Mouse (Mus musculus): ENCODE data around the gene Gnl1. TPM values are rescaled to one million over a fixed set of nuclear protein-coding genes. Genes with fewer than 3 reads are reported as not detected.
"Not testable (repeated sequence)": the region's sequence is repeated elsewhere in the genome, so short reads cannot be mapped to it uniquely, and the experiment has no call there.

Gnl1 gene
- polyA plus RNA-seq (2015; fragmentation: Nextera tagmentation; extraction: Ambion mirVana) = 37.5 and 39.9 TPM in 2 replicates

DNA sequence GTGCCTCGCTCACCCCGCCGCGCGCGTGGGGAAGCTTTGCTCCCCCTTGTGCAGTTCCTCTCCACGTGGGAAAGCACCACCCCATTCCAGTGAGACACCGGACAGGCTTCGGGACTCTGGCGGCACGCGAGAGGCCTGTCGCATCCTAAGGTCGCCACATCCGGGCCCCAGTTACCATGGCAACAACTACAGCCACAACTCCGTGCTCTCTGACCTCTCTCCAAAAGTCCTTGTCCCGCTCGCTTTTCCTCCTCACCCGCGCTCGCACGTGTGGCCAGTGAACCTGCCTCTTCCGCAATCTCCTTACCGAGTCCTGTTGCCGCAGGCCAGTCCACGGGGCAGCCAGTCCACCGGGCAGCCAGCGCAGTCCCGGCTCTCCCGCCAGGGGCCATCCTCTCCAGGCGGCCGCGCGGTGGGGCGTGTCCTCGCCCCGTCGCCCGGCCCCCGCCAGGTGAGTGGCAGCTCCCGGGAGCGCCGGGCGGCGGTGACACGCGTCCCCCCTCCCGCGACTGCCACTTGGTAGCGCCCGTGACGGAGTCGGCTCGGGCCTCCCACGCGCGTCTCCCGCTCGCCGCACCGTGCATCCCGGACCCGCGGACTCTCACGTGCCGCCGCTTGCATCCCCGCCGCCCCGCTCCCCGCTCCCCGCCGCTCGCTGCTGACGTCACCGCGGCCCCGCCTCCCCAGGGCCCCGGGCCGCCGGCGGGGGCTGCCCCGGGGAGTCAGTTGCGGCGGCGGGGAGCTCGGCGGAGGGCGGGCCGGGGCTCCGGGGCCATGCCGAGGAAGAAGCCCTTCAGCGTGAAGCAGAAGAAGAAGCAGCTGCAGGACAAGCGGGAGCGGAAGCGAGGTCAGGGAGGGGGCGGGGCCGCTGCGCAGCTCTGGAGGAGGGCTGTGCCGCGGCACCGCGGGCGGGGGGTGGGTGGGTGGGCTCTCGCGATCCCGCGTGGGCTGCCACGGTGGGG is at the start of gene Gnl1, which contains the start of gene Prr3:
Gnl1 (plus strand) TSS at position 451 of the 962 bp plus-strand sequence.
Prr3 (minus strand) TSS at position 836 of the 962 bp plus-strand sequence.
- Histone ChIP-seq H3K4me3 (replicated peaks) (peak within 1 kb of the TSS; percentile 94), H3K27ac (peak within 1 kb of the TSS; percentile 95), H3K9ac (peak within 1 kb of the TSS; percentile 81), H3K4me1 (replicated peaks) (peaks cover 22% of the 10 kb centered on the region), H3K27me3 (replicated peaks) (no peaks in the 10 kb centered on the region), H3K4me2 (replicated peaks) (peak within 1 kb of the TSS; percentile 89), H3K9me3 (no peaks in the 10 kb centered on the region), H3K36me3 (peaks cover 17% of the 10 kb centered on the region)
- under 1% methylated on average over 92 of the region's 109 CpGs for WGBS
- ATAC-seq = peak; percentile 95

DNA sequence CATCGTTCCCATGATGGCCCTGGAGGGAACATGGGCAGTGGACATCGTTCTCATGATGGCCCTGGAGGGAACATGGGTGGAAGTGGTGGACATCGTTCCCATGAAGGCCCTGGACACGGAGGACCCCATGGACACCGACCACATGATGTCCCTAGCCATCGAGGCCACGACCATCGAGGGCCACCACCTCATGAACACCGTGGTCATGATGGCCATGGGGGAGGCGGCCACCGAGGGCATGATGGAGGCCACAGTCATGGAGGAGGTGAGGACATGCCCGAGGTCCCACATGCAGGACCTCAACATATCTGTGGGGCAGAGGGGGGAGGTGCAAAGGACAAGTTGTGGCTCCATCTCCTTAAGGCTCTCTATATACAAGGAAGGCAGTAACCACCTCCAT is 49.0 kb upstream of the Gnl1 start:
- H3K9ac ChIP-seq = no peak overlapping the region
- H3K9me3 ChIP-seq = no peaks in the 10 kb centered on the region
- H3K27ac ChIP-seq = no peak overlapping the region
- peak; percentile 16; the same call in 1 of the 2 replicates for ATAC-seq
- H3K4me3 ChIP-seq (replicated peaks) = no peak overlapping the region
- peaks cover 43% of the 10 kb centered on the region for H3K36me3 ChIP-seq
- WGBS = 93% methylated on average over 12 of the region's 12 CpGs
- no peaks in the 10 kb centered on the region for H3K4me1 ChIP-seq (replicated peaks)
- H3K4me2 ChIP-seq (replicated peaks) = no peak overlapping the region
- no peaks in the 10 kb centered on the region for H3K27me3 ChIP-seq (replicated peaks)

GRCm38 (mm10) chr17:35932608-35933007 is 47.0 kb upstream of the Gnl1 start:
- H3K27ac ChIP-seq = no peak overlapping the region
- H3K9me3 ChIP-seq = no peaks in the 10 kb centered on the region
- no peak overlapping the region for H3K4me2 ChIP-seq (replicated peaks)
- H3K4me1 ChIP-seq (replicated peaks) = no peaks in the 10 kb centered on the region
- 90% methylated on average over 4 of the region's 4 CpGs for WGBS
- no peak for ATAC-seq
- H3K9ac ChIP-seq = no peak overlapping the region
- no peak overlapping the region for H3K4me3 ChIP-seq (replicated peaks)
- H3K36me3 ChIP-seq = peaks cover 32% of the 10 kb centered on the region
- H3K27me3 ChIP-seq (replicated peaks) = no peaks in the 10 kb centered on the region

- H3K9me3 ChIP-seq; H3K27ac ChIP-seq; H3K4me1 ChIP-seq (replicated peaks); H3K27me3 ChIP-seq (replicated peaks); ATAC-seq; H3K4me3 ChIP-seq (replicated peaks); H3K36me3 ChIP-seq; H3K9ac ChIP-seq; H3K4me2 ChIP-seq (replicated peaks): not testable (repeated sequence)
- 82% methylated on average over 14 of the region's 14 CpGs for WGBS
Measured at GRCm38 (mm10) chr17:35935763-35936162, 43.9 kb upstream of the Gnl1 start.

DNA sequence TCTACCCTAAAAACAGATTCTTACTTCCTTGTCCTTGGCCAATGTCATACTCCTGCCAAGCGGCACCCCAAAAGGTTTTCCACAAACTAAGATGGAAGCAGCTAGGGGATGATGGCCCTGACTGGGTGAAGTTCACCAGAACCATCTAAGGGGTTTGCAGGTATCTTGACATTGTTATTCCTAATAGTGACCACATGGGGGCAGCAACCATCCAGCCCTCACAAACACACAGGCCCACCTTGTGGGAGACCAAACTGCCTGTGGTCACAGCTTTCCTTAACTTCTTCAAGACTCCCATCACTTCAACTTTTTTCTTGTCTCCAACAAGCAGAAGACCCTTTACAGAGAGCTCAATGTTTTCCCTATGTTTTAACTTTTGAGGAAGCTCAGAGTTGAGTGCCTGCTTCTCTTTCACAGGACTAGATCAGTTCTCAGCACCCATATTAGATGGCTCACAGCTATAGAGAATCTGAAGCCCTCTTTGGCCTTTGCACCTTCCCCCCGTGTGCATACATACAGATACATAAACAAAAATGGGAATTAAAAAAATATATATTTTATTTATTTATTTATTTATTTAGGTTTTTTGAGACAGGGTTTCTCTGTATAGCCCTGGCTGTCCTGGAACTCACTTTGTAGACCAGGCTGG is 41.8 kb upstream of the Gnl1 start:
- peak; percentile 72 for ATAC-seq
- H3K36me3 ChIP-seq = no peaks in the 10 kb centered on the region
- 48% methylated on average over 2 of the region's 2 CpGs for WGBS

GRCm38 (mm10) chr17:35939108-35939507 is 40.5 kb upstream of the Gnl1 start:
- WGBS = 61% methylated on average over 2 of the region's 2 CpGs
- no peaks in the 10 kb centered on the region for H3K4me1 ChIP-seq (replicated peaks)
- no peak overlapping the region for H3K27ac ChIP-seq
- H3K9ac ChIP-seq = no peak overlapping the region
- no peaks in the 10 kb centered on the region for H3K36me3 ChIP-seq
- no peaks in the 10 kb centered on the region for H3K27me3 ChIP-seq (replicated peaks)
- H3K9me3 ChIP-seq = no peaks in the 10 kb centered on the region
- ATAC-seq = no peak
- H3K4me2 ChIP-seq (replicated peaks) = no peak overlapping the region
- no peak overlapping the region for H3K4me3 ChIP-seq (replicated peaks)

More for the DNA sequence above, 41.8 kb upstream of the Gnl1 start:
- H3K4me3 ChIP-seq (replicated peaks) = no peak overlapping the region
- no peak overlapping the region for H3K9ac ChIP-seq
- H3K4me2 ChIP-seq (replicated peaks) = no peak overlapping the region
- no peaks in the 10 kb centered on the region for H3K9me3 ChIP-seq
- no peaks in the 10 kb centered on the region for H3K4me1 ChIP-seq (replicated peaks)
- H3K27ac ChIP-seq = no peak overlapping the region
- H3K27me3 ChIP-seq (replicated peaks) = no peaks in the 10 kb centered on the region

DNA sequence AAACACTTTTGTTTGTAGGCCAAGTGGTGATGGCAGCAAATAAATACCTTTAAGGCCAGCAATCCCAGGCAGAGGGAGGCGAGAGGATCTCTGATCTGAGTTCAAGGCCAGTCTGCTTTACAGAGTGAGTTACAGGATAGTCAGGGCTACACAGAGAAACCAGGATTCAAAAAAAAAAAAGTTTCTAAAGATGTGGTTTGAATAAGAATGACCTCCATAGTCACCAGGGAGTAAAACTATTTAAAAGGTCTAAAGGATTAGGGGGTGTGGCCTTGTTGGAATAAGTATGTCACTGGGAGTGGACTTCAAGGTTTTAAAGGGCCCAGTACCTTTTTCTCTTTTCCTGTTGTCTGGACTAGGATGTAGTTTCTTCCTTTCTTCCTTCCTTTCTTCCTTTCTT is 39.7 kb upstream of the Gnl1 start:
- Histone ChIP-seq H3K27ac (no peak overlapping the region), H3K27me3 (replicated peaks) (no peaks in the 10 kb centered on the region), H3K9me3 (no peaks in the 10 kb centered on the region), H3K4me1 (replicated peaks) (no peaks in the 10 kb centered on the region), H3K36me3 (no peaks in the 10 kb centered on the region), H3K4me2 (replicated peaks) (no peak overlapping the region), H3K4me3 (replicated peaks) (no peak overlapping the region), H3K9ac (no peak overlapping the region)
- WGBS = 63% methylated on average over 1 of the region's 1 CpGs
- no peak for ATAC-seq

- H3K36me3 ChIP-seq; H3K4me2 ChIP-seq (replicated peaks); H3K27ac ChIP-seq; H3K27me3 ChIP-seq (replicated peaks); H3K4me1 ChIP-seq (replicated peaks); ATAC-seq; H3K9ac ChIP-seq; H3K9me3 ChIP-seq; H3K4me3 ChIP-seq (replicated peaks): not testable (repeated sequence)
Measured at GRCm38 (mm10) chr17:35950946-35951345, 28.7 kb upstream of the Gnl1 start.

- not testable (repeated sequence) for H3K4me1 ChIP-seq (replicated peaks); ATAC-seq; H3K9me3 ChIP-seq; H3K4me2 ChIP-seq (replicated peaks); H3K4me3 ChIP-seq (replicated peaks); H3K9ac ChIP-seq; H3K27ac ChIP-seq; H3K27me3 ChIP-seq (replicated peaks)
- H3K36me3 ChIP-seq = peaks cover 12% of the 10 kb centered on the region
- WGBS = 78% methylated on average over 3 of the region's 3 CpGs
Measured at GRCm38 (mm10) chr17:35952559-35952958, 27.1 kb upstream of the Gnl1 start.

GRCm38 (mm10) chr17:35954665-35955064 is 25.0 kb upstream of the Gnl1 start:
- 75% methylated on average over 8 of the region's 8 CpGs for WGBS
- Histone ChIP-seq H3K4me1 (replicated peaks) (no peaks in the 10 kb centered on the region), H3K27me3 (replicated peaks) (no peaks in the 10 kb centered on the region), H3K4me2 (replicated peaks) (no peak overlapping the region), H3K27ac (no peak overlapping the region), H3K36me3 (peaks cover 32% of the 10 kb centered on the region), H3K9ac (no peak overlapping the region), H3K9me3 (no peaks in the 10 kb centered on the region), H3K4me3 (replicated peaks) (no peak overlapping the region)
- no peak for ATAC-seq

DNA sequence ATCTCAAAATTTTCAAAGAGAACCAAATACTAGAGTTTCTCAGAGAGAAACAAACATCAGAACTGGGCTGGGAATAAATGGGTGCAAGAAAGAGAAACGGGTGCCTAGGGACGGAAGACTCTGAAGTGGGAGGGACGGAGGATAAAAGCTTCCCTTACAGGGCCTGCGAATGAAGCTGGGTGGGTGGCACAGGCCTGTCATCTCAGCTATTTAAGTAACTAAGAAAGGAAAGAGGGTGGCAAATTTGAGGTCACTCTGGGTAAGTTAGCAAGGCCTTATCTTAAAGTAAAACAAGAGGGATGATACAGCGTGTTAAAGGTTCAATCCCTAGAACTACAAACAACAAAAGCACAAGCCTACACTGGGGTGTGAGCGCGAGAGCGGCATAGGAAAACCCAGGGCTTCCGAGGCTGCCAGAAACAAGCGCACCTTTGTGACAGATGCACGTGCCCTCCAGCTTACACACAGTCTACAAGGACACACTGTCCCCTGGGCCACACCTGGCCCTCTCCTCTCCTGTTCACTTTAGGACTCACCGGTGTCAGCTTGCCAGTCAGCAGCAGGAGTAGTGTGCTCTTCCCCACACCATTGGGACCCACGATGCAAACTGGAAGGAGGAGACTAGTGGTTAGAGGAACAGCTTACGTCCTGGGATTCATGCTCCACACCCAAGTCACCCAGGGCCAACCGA is 21.0 kb upstream of the Gnl1 start:
- Histone ChIP-seq H3K9me3 (no peaks in the 10 kb centered on the region), H3K27me3 (replicated peaks) (no peaks in the 10 kb centered on the region), H3K4me3 (replicated peaks) (no peak overlapping the region), H3K4me2 (replicated peaks) (no peak overlapping the region), H3K9ac (no peak overlapping the region), H3K36me3 (peaks cover 67% of the 10 kb centered on the region), H3K27ac (no peak overlapping the region), H3K4me1 (replicated peaks) (no peaks in the 10 kb centered on the region)
- no peak for ATAC-seq
- 92% methylated on average over 15 of the region's 15 CpGs for WGBS

- no peak overlapping the region for H3K9ac ChIP-seq
- H3K36me3 ChIP-seq = peaks cover 52% of the 10 kb centered on the region
- no peak for ATAC-seq
- no peak overlapping the region for H3K27ac ChIP-seq
- H3K4me3 ChIP-seq (replicated peaks) = no peak overlapping the region
- H3K4me1 ChIP-seq (replicated peaks) = peaks cover 2% of the 10 kb centered on the region; the same call in 1 of the 2 replicates
- H3K4me2 ChIP-seq (replicated peaks) = no peak overlapping the region
- no peaks in the 10 kb centered on the region for H3K9me3 ChIP-seq
- 91% methylated on average over 10 of the region's 10 CpGs for WGBS
- no peaks in the 10 kb centered on the region for H3K27me3 ChIP-seq (replicated peaks)
Measured at GRCm38 (mm10) chr17:35963279-35963678, 16.4 kb upstream of the Gnl1 start.
